Mouse (Mus musculus) hindbrain, postnatal 0 days (tissue): ENCODE measurements around the gene Ccdc12. TPM values are rescaled to one million over a fixed set of nuclear protein-coding genes. Genes with fewer than 3 reads are reported as not detected.

Experiments
- ATAC-seq: fragments of 200-750 bp; cut with Nextera tagmentation; 2 replicates; pipeline ENCODE4 v1.8.0; 2017; ENCODE audit warnings: mild to moderate bottlenecking, moderate TSS enrichment, moderate library complexity
- DNase-seq: peaks from one replicate; pipeline ENCODE4 v3.0.0-alpha.2; 2015; ENCODE audit warnings: low spot score
- H3K27ac ChIP-seq: fragments of 300-500 bp; sonication (generic); 2 replicates; pipeline ENCODE4 v1.5.1; 2014; ENCODE audit warnings: mild to moderate bottlenecking
- H3K27me3 ChIP-seq: fragments of 300-500 bp; sonication (generic); 2 replicates; pipeline ENCODE4 v1.6.1; 2014; ENCODE audit warnings: low read length, mixed read lengths; ENCODE audit not compliant: insufficient read depth
- H3K36me3 ChIP-seq: fragments of 300-500 bp; sonication (generic); 2 replicates; pipeline ENCODE4 v1.6.1; 2014; ENCODE audit warnings: low read length, mixed read lengths; ENCODE audit not compliant: insufficient read depth
- H3K4me1 ChIP-seq: fragments of 300-500 bp; sonication (generic); 2 replicates; pipeline ENCODE4 v1.6.1; 2014; ENCODE audit warnings: antibody characterized with exemption, low read length, mixed read lengths; ENCODE audit not compliant: insufficient read depth
- H3K4me2 ChIP-seq: fragments of 300-500 bp; sonication (generic); 2 replicates; pipeline ENCODE4 v1.6.1; 2014; ENCODE audit warnings: low read depth, mild to moderate bottlenecking, low read length, moderate library complexity, mixed read lengths
- H3K4me3 ChIP-seq: fragments of 300-500 bp; sonication (generic); 2 replicates; pipeline ENCODE4 v1.5.1; 2014; ENCODE audit warnings: low read length
- H3K9ac ChIP-seq: fragments of 300-500 bp; sonication (generic); replicated peaks from 2 replicates; pipeline ENCODE4 v1.6.1; 2014; ENCODE audit warnings: mild to moderate bottlenecking, low read length, moderate library complexity, mixed read lengths
- H3K9me3 ChIP-seq: fragments of 300-500 bp; sonication (generic); 2 replicates; pipeline ENCODE4 v1.6.1; 2016; ENCODE audit warnings: low read length, mixed read lengths
- CTCF ChIP-seq: IDR thresholded peaks from 2 replicates; pipeline ENCODE4 v1.5.1; 2016; ENCODE audit warnings: antibody characterized with exemption, control low read depth, low read depth
- WGBS: fragments of 180-500 bp; shearing (Covaris S2); extraction: QIAGEN DNeasy Blood & Tissue Kit; methylation state at CpG from one replicate; pipeline ENCODE4 v1.1.7; 2014; 5-methylcytosine and 5-hydroxymethylcytosine counted together
- polyA plus RNA-seq: library from polyadenylated mRNA; unstranded; fragments of >200 nt; fragmentation: Nextera tagmentation; extraction: Ambion mirVana; gene quantifications from 2 replicates; pipeline ENCODE4 v1.2.1, GENCODE M21; 2015
- total RNA-seq: library from RNA; depleted of rRNA; stranded (reverse); fragments of >200 nt; gene quantifications from 2 replicates; pipeline ENCODE4 v1.2.3, GENCODE M21; 2014

Gene Ccdc12
- total and polyA plus RNA-seq, 2 experiments from 2014 or later: 17.0 to 113 TPM

- ATAC-seq: no peak
Observed at GRCm38 (mm10) chr9:110662844-110663243, 6.5 kb downstream of the Ccdc12 start.

DNA sequence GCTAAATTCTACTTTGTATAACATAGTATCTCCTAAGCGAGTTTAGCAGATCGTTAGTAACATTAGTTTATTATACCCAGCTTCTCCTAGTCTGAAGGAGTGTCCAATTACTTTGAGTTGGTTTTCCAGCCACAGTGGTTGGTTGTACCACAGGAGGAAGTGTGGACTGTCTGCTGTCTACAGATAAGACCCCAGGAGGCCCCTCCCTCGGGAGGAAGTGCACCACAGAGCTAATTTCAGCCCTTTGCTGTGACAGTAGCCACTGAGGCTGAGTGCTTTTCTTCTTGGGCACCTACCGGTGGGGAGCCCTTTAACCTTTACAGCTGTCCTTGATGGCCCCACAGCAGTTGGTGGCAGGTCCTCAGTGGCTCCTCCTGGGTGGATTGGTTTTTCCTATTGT lies 9.6 kb downstream of the Ccdc12 start:
- H3K4me2 ChIP-seq: no peak overlapping the region
- WGBS: 42% methylated on average over 4 of the region's 4 CpGs
- H3K4me1 ChIP-seq: no peaks in the 10 kb centered on the region
- DNase-seq: no peak
- H3K9me3 ChIP-seq: no peaks in the 10 kb centered on the region
- H3K9ac ChIP-seq: no peak overlapping the region
- no peak for TF ChIP-seq CTCF
- no peak for ATAC-seq
- H3K36me3 ChIP-seq: no peaks in the 10 kb centered on the region
- no peaks in the 10 kb centered on the region for H3K27me3 ChIP-seq
- H3K27ac ChIP-seq: no peak overlapping the region
- H3K4me3 ChIP-seq: no peak overlapping the region

More at GRCm38 (mm10) chr9:110662844-110663243, 6.5 kb downstream of the Ccdc12 start:
- Histone ChIP-seq H3K9ac (no peak overlapping the region), H3K9me3 (no peaks in the 10 kb centered on the region), H3K4me1 (0 out of 2 replicates have a peak, but pooled peaks cover 2% of the 10 kb centered on the region), H3K27me3 (no peaks in the 10 kb centered on the region), H3K27ac (no peak overlapping the region), H3K4me2 (no peak overlapping the region), H3K4me3 (no peak overlapping the region), H3K36me3 (no peaks in the 10 kb centered on the region)
- TF ChIP-seq CTCF: no peak
- WGBS: 94% methylated on average over 1 of the region's 1 CpGs
- no peak for DNase-seq

DNA sequence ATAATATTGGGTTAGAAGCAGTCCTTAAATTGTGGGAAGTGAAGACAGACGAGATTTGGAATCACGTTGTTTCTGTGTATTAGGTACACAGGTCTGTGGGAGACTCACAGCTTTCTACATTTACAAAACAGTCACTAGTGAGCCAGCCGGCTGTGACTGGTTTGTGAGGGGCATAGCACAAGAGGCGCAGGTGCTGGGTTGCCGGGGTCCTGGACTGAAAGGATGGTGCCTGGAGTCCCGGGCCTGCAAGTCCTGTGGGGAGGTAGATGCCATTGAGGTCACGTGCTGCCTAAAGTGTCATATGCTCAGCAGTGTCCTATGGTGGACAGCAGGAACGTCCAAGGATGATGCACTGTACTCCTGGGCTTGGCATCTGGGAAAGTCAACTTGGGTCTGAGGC lies 10.1 kb downstream of the Ccdc12 start:
- Histone ChIP-seq H3K4me2 (no peak overlapping the region), H3K4me3 (no peak overlapping the region), H3K9ac (no peak overlapping the region), H3K4me1 (no peaks in the 10 kb centered on the region), H3K36me3 (no peaks in the 10 kb centered on the region), H3K27me3 (no peaks in the 10 kb centered on the region), H3K9me3 (no peaks in the 10 kb centered on the region), H3K27ac (no peak overlapping the region)
- ATAC-seq: no peak
- no peak for TF ChIP-seq CTCF
- WGBS: 38% methylated on average over 8 of the region's 8 CpGs
- no peak for DNase-seq

GRCm38 (mm10) chr9:110667219-110667836 lies 11.0 kb downstream of the Ccdc12 start:
- WGBS: 70% methylated on average over 4 of the region's 4 CpGs
- TF ChIP-seq CTCF: no peak

DNA sequence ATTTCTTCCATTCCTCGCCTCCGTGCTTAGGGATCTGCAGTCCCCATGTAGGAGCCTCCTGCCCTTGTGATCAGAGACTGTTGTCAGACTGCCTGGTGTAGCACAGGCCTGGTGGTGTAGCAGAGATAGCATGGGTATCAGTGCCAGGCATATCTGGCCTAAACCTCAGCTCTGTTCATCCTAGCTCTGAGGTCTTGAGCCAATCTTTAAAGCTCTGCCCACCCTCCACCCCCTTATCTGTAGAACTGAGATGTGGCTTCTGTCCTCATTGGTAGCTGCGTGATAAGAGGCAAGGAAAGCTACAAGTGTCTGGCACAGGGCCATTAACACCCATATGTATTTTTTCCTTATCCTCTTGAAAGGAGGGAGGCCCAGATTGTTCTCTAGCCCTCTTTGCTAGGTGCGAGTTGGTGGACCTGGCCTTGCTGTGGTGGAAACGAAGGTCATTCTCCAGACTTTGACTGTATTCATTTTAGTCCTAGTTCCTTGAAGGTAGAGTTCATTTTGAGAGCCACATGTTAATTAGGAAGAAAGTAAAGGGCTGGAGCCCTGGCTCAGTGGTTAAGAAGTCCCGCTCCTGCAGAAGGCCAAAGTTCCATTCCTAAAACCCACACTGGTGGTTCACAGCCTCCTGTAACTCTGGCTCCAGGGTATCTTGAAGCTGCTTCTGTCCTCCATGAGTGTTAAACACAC lies 12.4 kb downstream of the Ccdc12 start:
- DNase-seq: no peak

More at GRCm38 (mm10) chr9:110667219-110667836, 11.0 kb downstream of the Ccdc12 start:
- Histone ChIP-seq H3K9ac (no peak overlapping the region), H3K27me3 (no peaks in the 10 kb centered on the region), H3K4me3 (no peak overlapping the region), H3K9me3 (no peaks in the 10 kb centered on the region), H3K4me1 (no peaks in the 10 kb centered on the region), H3K27ac (no peak overlapping the region), H3K4me2 (no peak overlapping the region), H3K36me3 (no peaks in the 10 kb centered on the region)
- no peak for ATAC-seq
- DNase-seq: no peak

GRCm38 (mm10) chr9:110669785-110670184 lies 13.5 kb downstream of the Ccdc12 start:
- Histone ChIP-seq H3K4me2 (no peak overlapping the region), H3K27me3 (no peaks in the 10 kb centered on the region), H3K4me1 (no peaks in the 10 kb centered on the region), H3K9ac (no peak overlapping the region), H3K9me3 (no peaks in the 10 kb centered on the region), H3K4me3 (no peak overlapping the region), H3K27ac (no peak overlapping the region), H3K36me3 (no peaks in the 10 kb centered on the region)
- DNase-seq (no peak), ATAC-seq (no peak)
- no peak for TF ChIP-seq CTCF
- WGBS: 88% methylated on average over 5 of the region's 5 CpGs

More for the DNA sequence above, 12.4 kb downstream of the Ccdc12 start:
- Histone ChIP-seq H3K9ac (no peak overlapping the region), H3K27me3 (no peaks in the 10 kb centered on the region), H3K36me3 (no peaks in the 10 kb centered on the region), H3K4me3 (no peak overlapping the region), H3K27ac (no peak overlapping the region), H3K4me1 (no peaks in the 10 kb centered on the region), H3K4me2 (no peak overlapping the region), H3K9me3 (no peaks in the 10 kb centered on the region)
- TF ChIP-seq CTCF: no peak
- 90% methylated on average over 6 of the region's 6 CpGs for WGBS
- ATAC-seq: no peak
